Mouse (Mus musculus) olfactory bulb, adult 2 months (tissue): ENCODE measurements at regions not wholly inside any gene's neighbourhood (a gene's known extent, or its start where the extent isn't known, plus 50 kb on each side); places are given as distances from the start of the nearest gene placed in this dataset.

Experiments
- H3K27ac ChIP-seq: fragments of 200-500 bp; 2 replicates; pipeline ENCODE4 v1.5.1; 2012; ENCODE audit warnings: low read depth, low read length; ENCODE audit not compliant: insufficient read depth
- H3K4me1 ChIP-seq: fragments of 200-500 bp; 2 replicates; pipeline ENCODE4 v1.6.1; 2012; ENCODE audit warnings: low read length; ENCODE audit not compliant: control insufficient read depth, insufficient read depth
- H3K4me3 ChIP-seq: fragments of 200-500 bp; 2 replicates; pipeline ENCODE4 v1.5.1; 2012; ENCODE audit warnings: mild to moderate bottlenecking, low read depth, low read length, moderate library complexity; ENCODE audit not compliant: insufficient read depth
- CTCF ChIP-seq: fragments of 200-500 bp; IDR thresholded peaks from 2 replicates; pipeline ENCODE4 v1.5.1; 2012; ENCODE audit warnings: low read depth, mild to moderate bottlenecking, low read length, moderate library complexity; ENCODE audit not compliant: insufficient read depth
- POLR2A ChIP-seq: fragments of 200-500 bp; IDR thresholded peaks from 2 replicates; pipeline ENCODE4 v1.6.1; 2012; ENCODE audit warnings: mild to moderate bottlenecking, low read depth, low read length, moderate library complexity; ENCODE audit not compliant: insufficient read depth
- WGBS: fragments of 180-500 bp; shearing (Covaris S2); methylation state at CpG from one replicate; pipeline ENCODE4 v1.1.7; 2018; 5-methylcytosine and 5-hydroxymethylcytosine counted together

DNA sequence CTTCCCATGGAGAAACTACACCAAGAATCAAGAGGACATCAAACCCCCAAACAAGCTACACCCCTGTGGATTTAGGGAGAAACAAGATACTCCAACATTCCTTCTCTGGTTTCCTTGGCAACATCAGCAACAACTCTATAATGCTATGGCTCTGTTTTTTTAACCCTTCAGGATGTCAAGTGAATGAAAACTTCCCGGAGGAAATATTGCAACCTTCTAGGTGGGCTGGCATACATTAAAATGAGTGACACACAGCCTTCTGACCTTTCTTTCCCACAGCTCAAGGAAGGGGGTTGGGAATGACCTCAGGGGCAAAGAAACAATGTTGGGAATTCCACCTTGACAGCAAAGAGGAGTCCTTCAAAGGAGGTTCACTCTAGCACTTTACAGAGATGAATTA lies 532.0 kb downstream of the Nyap2 start:
- 12% methylated on average over 1 of the region's 1 CpGs for WGBS
- Histone ChIP-seq H3K4me3 (no peak overlapping the region), H3K4me1 (no peaks in the 10 kb centered on the region), H3K27ac (no peak overlapping the region)
- no peak for TF ChIP-seq POLR2A
- TF ChIP-seq CTCF, result no peak

DNA sequence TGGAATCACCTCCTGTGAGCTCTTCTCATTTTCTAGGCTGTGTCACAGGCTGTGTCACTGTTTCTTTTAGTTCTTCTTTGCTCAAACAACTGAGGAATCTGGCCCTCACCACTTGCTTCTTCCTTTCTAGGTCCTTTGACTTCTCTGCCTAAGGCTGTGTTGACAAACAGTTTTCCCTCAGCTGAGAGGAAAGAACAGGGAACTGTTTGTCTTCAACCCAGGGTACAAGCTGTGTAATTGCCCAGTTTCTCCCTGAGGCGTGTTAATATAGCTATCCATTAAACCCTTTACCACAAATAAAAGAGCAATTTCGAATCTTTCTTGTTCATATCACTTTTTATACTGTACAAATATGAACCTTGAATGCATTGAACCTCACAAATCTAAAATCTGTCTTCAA lies 542.1 kb downstream of the Nyap2 start:
- TF ChIP-seq POLR2A (no peak), CTCF (no peak)
- H3K4me1 ChIP-seq, result no peaks in the 10 kb centered on the region
- 61% methylated on average over 2 of the region's 2 CpGs for WGBS

DNA sequence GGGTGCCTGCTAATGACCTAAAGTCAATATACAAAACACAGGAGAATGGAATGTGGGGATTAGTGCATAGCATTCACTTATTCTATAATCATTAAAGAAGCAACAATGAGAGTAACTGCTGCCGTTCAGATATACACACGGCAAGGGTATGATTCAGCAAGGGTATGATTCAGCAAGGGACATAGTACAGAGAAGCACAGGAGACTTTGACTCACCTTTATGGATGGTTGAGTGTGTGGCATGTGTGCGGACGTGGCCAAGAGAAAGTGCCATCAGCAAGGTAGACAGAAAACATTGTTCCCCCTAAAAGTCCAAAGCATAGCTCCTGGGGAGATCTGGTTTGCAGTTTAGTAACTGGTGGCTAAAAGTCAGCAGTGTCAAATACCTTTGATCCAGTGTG lies 547.4 kb downstream of the Nyap2 start:
- no peaks in the 10 kb centered on the region for H3K4me1 ChIP-seq
- TF ChIP-seq CTCF, result no peak
- TF ChIP-seq POLR2A, result no peak
- 60% methylated on average over 4 of the region's 4 CpGs for WGBS
- no peak overlapping the region for H3K4me3 ChIP-seq
- no peak overlapping the region for H3K27ac ChIP-seq

More for the DNA sequence above, 542.1 kb downstream of the Nyap2 start:
- Histone ChIP-seq H3K4me3 (no peak overlapping the region), H3K27ac (no peak overlapping the region)

DNA sequence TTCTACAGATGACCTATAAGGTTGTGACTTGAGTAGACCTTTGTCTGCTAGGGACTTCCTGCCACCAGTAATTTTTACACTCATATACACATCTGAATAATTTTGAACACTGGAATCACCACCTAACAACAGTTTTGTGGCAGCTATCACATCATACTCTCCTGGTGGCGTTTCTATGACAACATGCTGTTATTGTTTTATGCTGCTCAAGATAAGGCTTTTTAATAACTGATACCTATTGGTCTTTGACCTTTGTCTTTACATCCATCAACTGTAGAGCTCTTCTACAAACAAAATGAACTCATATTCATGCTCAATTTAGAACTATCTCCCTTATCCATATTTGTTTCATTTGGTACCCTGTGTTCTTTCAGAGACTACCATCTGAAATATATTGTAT lies 556.0 kb downstream of the Nyap2 start:
- 82% methylated on average over 1 of the region's 1 CpGs for WGBS

DNA sequence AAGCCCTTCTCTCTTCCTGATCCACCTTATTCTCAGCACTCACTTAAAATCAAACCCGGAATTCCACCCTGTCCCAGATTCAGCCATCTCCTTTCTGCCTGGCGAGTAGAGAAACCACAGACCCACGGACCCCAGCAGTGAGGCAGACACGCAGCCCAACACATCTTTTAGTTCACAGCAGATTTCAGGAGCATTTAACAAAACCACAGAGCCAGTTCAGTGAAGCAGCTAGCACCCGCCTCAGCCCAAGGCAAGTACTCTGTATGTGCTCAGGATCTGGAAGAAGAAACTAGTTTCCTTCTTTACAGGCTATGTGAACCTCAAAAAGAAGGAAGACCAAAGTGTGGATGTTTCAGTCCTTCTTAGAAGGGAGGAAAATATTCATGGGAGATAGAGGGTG lies 560.6 kb downstream of the Nyap2 start:
- Histone ChIP-seq H3K27ac (no peak overlapping the region), H3K4me1 (no peaks in the 10 kb centered on the region), H3K4me3 (no peak overlapping the region)
- WGBS, result 91% methylated on average over 5 of the region's 5 CpGs
- TF ChIP-seq POLR2A (no peak), CTCF (no peak)

More for the DNA sequence above, 556.0 kb downstream of the Nyap2 start:
- H3K4me3 ChIP-seq, result no peak overlapping the region
- no peaks in the 10 kb centered on the region for H3K4me1 ChIP-seq
- TF ChIP-seq CTCF (no peak), POLR2A (no peak)
- H3K27ac ChIP-seq, result no peak overlapping the region

DNA sequence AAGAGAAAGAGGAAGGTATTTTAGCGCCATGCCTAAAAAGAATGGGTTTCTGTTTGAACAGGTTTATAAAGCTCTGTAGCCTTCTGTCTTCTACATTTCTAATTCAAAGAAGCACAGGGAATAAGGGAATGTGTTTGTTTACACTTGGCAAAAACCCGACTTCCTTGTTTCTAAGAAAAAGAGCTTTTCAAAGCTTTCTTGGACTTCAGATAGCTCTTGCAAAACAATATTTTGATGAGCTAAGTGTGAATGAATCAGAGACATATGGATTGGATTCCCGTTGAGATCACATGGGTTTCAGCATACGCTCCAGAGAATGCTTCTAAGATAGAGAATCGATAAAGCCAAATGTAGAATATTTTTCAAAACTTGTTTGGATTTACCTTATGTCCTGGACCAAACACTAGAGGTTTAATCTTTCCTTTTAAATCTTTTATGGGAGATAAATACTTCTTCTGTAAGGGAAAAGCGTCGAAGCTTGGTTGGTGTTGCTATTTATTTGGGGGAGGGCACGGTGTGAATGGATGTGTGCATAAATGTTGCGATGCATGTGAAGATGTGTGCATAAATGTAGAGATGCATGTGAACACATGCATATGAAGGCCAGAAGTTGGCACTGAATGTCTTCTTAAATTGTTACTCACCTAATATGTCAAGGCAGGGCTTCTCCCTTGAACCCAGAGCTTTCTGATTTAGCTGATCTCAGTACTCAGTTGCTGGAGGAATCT lies 576.4 kb downstream of the Nyap2 start:
- WGBS, result 81% methylated on average over 9 of the region's 9 CpGs
- Histone ChIP-seq H3K4me1 (no peaks in the 10 kb centered on the region), H3K4me3 (no peak overlapping the region), H3K27ac (no peak overlapping the region)
- no peak for TF ChIP-seq POLR2A
- no peak for TF ChIP-seq CTCF

DNA sequence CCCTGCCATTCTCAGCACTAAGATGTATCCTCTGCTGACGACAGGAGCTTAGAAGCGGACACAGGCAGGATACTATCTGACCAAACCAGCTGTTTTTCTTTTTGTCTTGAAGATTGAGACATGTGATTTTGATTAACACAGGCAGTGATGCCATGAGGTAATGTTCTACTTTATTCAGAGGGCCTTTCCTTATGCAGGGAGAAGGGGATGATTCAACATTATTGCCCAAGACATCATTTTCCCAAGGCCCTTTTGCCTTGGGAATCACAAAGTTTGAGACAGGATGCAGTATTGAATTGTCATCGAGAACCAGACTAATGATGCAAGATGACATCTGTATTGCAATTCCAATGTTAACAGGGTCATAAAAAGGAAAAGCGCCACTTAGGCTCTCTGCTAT lies 571.7 kb upstream of the Gm9747 start:
- 82% methylated on average over 4 of the region's 4 CpGs for WGBS
- no peak overlapping the region for H3K27ac ChIP-seq
- H3K4me3 ChIP-seq, result no peak overlapping the region
- TF ChIP-seq POLR2A, result no peak
- TF ChIP-seq CTCF, result no peak
- no peaks in the 10 kb centered on the region for H3K4me1 ChIP-seq

DNA sequence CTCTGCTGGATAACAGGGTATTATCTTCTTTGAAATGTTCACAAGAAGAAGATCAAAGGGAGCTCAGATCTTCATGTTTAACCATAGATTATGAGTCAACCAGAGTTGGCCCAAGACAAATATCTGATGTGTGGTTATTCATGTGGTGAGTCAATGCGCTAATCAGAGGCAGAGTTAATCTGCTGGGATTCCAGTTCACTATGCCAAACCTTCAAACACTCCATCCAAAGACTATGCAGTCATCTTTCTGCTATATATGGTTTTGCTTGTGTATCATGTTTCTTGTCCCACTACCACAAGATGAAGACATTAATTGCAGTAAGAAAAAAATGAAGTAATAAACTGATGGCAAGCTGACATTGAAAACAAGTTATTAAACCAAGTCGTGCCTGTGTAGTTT lies 561.8 kb upstream of the Gm9747 start:
- Histone ChIP-seq H3K4me3 (no peak overlapping the region), H3K27ac (no peak overlapping the region), H3K4me1 (no peaks in the 10 kb centered on the region)
- WGBS, result 85% methylated on average over 2 of the region's 2 CpGs
- no peak for TF ChIP-seq CTCF
- no peak for TF ChIP-seq POLR2A

DNA sequence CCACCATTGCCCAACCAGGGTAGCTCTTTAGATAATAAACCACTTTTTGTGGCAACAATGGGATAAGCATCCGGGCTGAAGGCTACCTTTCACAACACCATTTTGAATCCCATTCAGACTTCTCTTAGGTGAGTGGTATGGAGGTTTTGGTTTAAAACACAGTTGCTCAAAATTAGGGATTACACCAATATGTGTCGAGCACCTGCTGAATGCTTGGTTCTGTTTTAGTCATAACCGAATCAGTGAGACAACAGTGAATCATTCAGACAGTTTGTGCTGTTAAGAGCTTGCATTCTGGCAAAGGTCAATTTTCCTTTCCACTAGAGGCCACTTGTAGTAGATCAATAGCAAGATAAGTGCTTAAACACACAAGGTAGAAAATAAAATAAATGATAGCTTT lies 561.2 kb upstream of the Gm9747 start:
- Histone ChIP-seq H3K4me3 (no peak overlapping the region), H3K27ac (no peak overlapping the region), H3K4me1 (no peaks in the 10 kb centered on the region)
- WGBS, result 91% methylated on average over 3 of the region's 3 CpGs
- no peak for TF ChIP-seq POLR2A
- TF ChIP-seq CTCF, result no peak
